Mouse (Mus musculus): ENCODE results near the gene Cercam. TPM values are rescaled to one million over a fixed set of nuclear protein-coding genes. Genes with fewer than 3 reads are reported as not detected.

The Cercam gene
- polyA plus RNA-seq, 1 experiment, result 38.2 TPM

- TF ChIP-seq CTCF (IDR thresholded peaks at IDR 0.05; ENCODE audit: borderline replicate concordance, insufficient read depth, low read depth, low read length) (no peak), POLR2A (IDR thresholded peaks at IDR 0.05; ENCODE audit: borderline replicate concordance, insufficient read depth, low read length) (no peak)
- H3K27me3 ChIP-seq (ENCODE audit: control insufficient read depth, insufficient read depth, low read length), result no peaks in the 10 kb centered on the region
- peak overlapping the region; percentile 76; the same call in 1 of the 2 replicates for H3K27ac ChIP-seq (ENCODE audit: insufficient read depth, low read length)
- 17% methylated on average over 19 of the region's 19 CpGs for WGBS
- H3K4me3 ChIP-seq (replicated peaks; ENCODE audit: insufficient read depth, low read depth, low read length), result no peak overlapping the region
- no peaks in the 10 kb centered on the region for H3K4me1 ChIP-seq (ENCODE audit: control insufficient read depth, insufficient read depth, low read length)
- DNase-seq, result peak in 1 of 2 experiments; percentile 41
Measured at GRCm38 (mm10) chr2:29856451-29857260, 12.3 kb upstream of the Cercam start.

- peak overlapping the region; percentile 76; the same call in 1 of the 2 replicates for H3K27ac ChIP-seq (ENCODE audit: insufficient read depth, low read length)
- DNase-seq, result no peak
- H3K4me3 ChIP-seq (replicated peaks; ENCODE audit: insufficient read depth, low read depth, low read length), result no peak overlapping the region
- TF ChIP-seq CTCF (IDR thresholded peaks at IDR 0.05; ENCODE audit: borderline replicate concordance, insufficient read depth, low read depth, low read length), result no peak
- 15% methylated on average over 2 of the region's 2 CpGs for WGBS
- H3K4me1 ChIP-seq (ENCODE audit: control insufficient read depth, insufficient read depth, low read length), result no peaks in the 10 kb centered on the region
- H3K27me3 ChIP-seq (ENCODE audit: control insufficient read depth, insufficient read depth, low read length), result no peaks in the 10 kb centered on the region
Measured at GRCm38 (mm10) chr2:29857341-29857740, 11.6 kb upstream of the Cercam start.

- H3K27ac ChIP-seq (ENCODE audit: insufficient read depth, low read length), result no peak overlapping the region
Measured at GRCm38 (mm10) chr2:29857967-29858366, 11.0 kb upstream of the Cercam start.

GRCm38 (mm10) chr2:29858748-29859473 lies 10.1 kb upstream of the Cercam start:
- peak; percentile 48; the same call in 1 of the 2 replicates for TF ChIP-seq CTCF (IDR thresholded peaks at IDR 0.05; ENCODE audit: borderline replicate concordance, insufficient read depth, low read depth, low read length)
- no peak for TF ChIP-seq POLR2A (IDR thresholded peaks at IDR 0.05; ENCODE audit: borderline replicate concordance, insufficient read depth, low read length)
- Histone ChIP-seq H3K4me1 (ENCODE audit: control insufficient read depth, insufficient read depth, low read length) (no peaks in the 10 kb centered on the region), H3K27ac (ENCODE audit: insufficient read depth, low read length) (0 out of 2 replicates have a peak overlapping the region, but pooled peaks have one; percentile 36), H3K27me3 (ENCODE audit: control insufficient read depth, insufficient read depth, low read length) (no peaks in the 10 kb centered on the region), H3K4me3 (replicated peaks; ENCODE audit: insufficient read depth, low read depth, low read length) (no peak overlapping the region)
- no peak for DNase-seq
- 7% methylated on average over 5 of the region's 5 CpGs for WGBS

More at GRCm38 (mm10) chr2:29857967-29858366, 11.0 kb upstream of the Cercam start:
- 59% methylated on average over 5 of the region's 5 CpGs for WGBS
- TF ChIP-seq POLR2A (IDR thresholded peaks at IDR 0.05; ENCODE audit: borderline replicate concordance, insufficient read depth, low read length), result no peak
- TF ChIP-seq CTCF (IDR thresholded peaks at IDR 0.05; ENCODE audit: borderline replicate concordance, insufficient read depth, low read depth, low read length), result no peak
- no peak for DNase-seq
- Histone ChIP-seq H3K4me3 (replicated peaks; ENCODE audit: insufficient read depth, low read depth, low read length) (no peak overlapping the region), H3K27me3 (ENCODE audit: control insufficient read depth, insufficient read depth, low read length) (no peaks in the 10 kb centered on the region), H3K4me1 (ENCODE audit: control insufficient read depth, insufficient read depth, low read length) (no peaks in the 10 kb centered on the region)

GRCm38 (mm10) chr2:29865125-29865524 lies 3.8 kb upstream of the Cercam start:
- WGBS, result 85% methylated on average over 4 of the region's 4 CpGs

GRCm38 (mm10) chr2:29869646-29870451 lies 885 bp downstream of the Cercam start:
- Histone ChIP-seq H3K27ac (ENCODE audit: insufficient read depth, low read length) (peak overlapping the region; percentile 35; the same call in 1 of the 2 replicates), H3K4me3 (replicated peaks; ENCODE audit: insufficient read depth, low read depth, low read length) (peak overlapping the region; percentile 76), H3K4me1 (ENCODE audit: control insufficient read depth, insufficient read depth, low read length) (peaks cover 36% of the 10 kb centered on the region), H3K27me3 (ENCODE audit: control insufficient read depth, insufficient read depth, low read length) (no peaks in the 10 kb centered on the region)
- no peak for TF ChIP-seq POLR2A (IDR thresholded peaks at IDR 0.05; ENCODE audit: borderline replicate concordance, insufficient read depth, low read length)
- TF ChIP-seq CTCF (IDR thresholded peaks at IDR 0.05; ENCODE audit: borderline replicate concordance, insufficient read depth, low read depth, low read length), result no peak
- DNase-seq, result no peak
- WGBS, result 23% methylated on average over 17 of the region's 17 CpGs

More at GRCm38 (mm10) chr2:29865125-29865524, 3.8 kb upstream of the Cercam start:
- Histone ChIP-seq H3K27ac (ENCODE audit: insufficient read depth, low read length) (no peak overlapping the region), H3K4me1 (ENCODE audit: control insufficient read depth, insufficient read depth, low read length) (peaks cover 7% of the 10 kb centered on the region; the same call in 1 of the 2 replicates), H3K4me3 (replicated peaks; ENCODE audit: insufficient read depth, low read depth, low read length) (no peak overlapping the region), H3K27me3 (ENCODE audit: control insufficient read depth, insufficient read depth, low read length) (no peaks in the 10 kb centered on the region)
- TF ChIP-seq POLR2A (IDR thresholded peaks at IDR 0.05; ENCODE audit: borderline replicate concordance, insufficient read depth, low read length) (no peak), CTCF (IDR thresholded peaks at IDR 0.05; ENCODE audit: borderline replicate concordance, insufficient read depth, low read depth, low read length) (no peak)
- no peak for DNase-seq

GRCm38 (mm10) chr2:29872581-29873295 lies 3.8 kb downstream of the Cercam start:
- Histone ChIP-seq H3K27ac (ENCODE audit: insufficient read depth, low read length) (peak overlapping the region; percentile 94), H3K27me3 (ENCODE audit: control insufficient read depth, insufficient read depth, low read length) (no peaks in the 10 kb centered on the region)
- TF ChIP-seq CTCF (IDR thresholded peaks at IDR 0.05; ENCODE audit: borderline replicate concordance, insufficient read depth, low read depth, low read length), result peak; percentile 8; the same call in 1 of the 2 replicates
- no peak for TF ChIP-seq POLR2A (IDR thresholded peaks at IDR 0.05; ENCODE audit: borderline replicate concordance, insufficient read depth, low read length)

More at GRCm38 (mm10) chr2:29872581-29873295, 3.8 kb downstream of the Cercam start:
- Histone ChIP-seq H3K4me3 (replicated peaks; ENCODE audit: insufficient read depth, low read depth, low read length) (no peak overlapping the region), H3K4me1 (ENCODE audit: control insufficient read depth, insufficient read depth, low read length) (peaks cover 40% of the 10 kb centered on the region)
- WGBS, result 22% methylated on average over 10 of the region's 10 CpGs
- peak; percentile 76 to 80 for DNase-seq

All from cerebellum, adult 2 months (tissue).